Mouse (Mus musculus): Measurements from ENCODE around the gene Hormad2. TPM values are rescaled to one million over a fixed set of nuclear protein-coding genes. Genes with fewer than 3 reads are reported as not detected.

Hormad2 gene
- polyA plus RNA-seq, 1 experiment from 2014 or later: 0.51 TPM

DNA sequence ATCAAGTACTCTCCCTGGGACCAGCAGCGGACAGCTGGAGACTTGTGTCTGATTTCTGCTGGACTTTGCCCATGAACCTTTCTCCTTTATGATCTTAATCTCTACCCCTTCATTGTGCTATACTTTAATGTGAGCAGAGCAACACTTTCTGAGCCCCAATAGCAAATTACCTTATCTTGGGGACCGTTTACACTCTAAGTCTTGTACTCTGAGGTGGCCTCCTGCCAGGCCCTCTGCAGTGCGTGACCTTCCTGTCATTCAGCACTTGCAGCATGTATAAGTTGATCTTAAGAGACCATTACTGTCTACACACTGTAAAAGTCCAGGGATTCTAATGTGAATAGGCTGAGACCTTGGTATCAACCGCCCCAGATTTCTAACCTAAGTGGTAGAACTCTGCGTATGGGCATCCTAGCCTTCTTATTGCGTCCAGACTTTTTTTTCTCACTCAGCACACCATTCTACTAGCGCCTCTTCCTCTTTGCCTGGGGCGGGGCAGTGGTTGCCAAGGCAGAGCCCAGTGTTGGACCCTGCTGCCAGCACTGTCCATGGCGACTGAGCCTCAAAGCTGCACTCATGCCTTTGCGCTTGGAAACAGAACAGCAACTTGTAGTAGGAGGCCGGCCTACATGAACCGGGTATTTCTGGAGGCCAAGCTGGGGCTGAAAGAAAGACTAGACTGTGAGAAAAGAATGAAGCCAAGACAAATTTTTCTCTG, 11.7 kb upstream of the Hormad2 start:
- ATAC-seq (ENCODE audit: low FRiP score, low TSS enrichment): no peak
- no peak overlapping the region for H3K4me2 ChIP-seq (replicated peaks; ENCODE audit: low read depth, low read length)
- no peaks in the 10 kb centered on the region for H3K27me3 ChIP-seq (ENCODE audit: insufficient read depth, low read length)
- no peaks in the 10 kb centered on the region for H3K4me1 ChIP-seq (ENCODE audit: insufficient read depth, low read length)
- 85% methylated on average over 12 of the region's 12 CpGs for WGBS
- H3K4me3 ChIP-seq (ENCODE audit: low read length): no peak overlapping the region
- H3K9me3 ChIP-seq (ENCODE audit: low read length): no peaks in the 10 kb centered on the region
- H3K27ac ChIP-seq (ENCODE audit: low read length): no peak overlapping the region
- H3K36me3 ChIP-seq (ENCODE audit: insufficient read depth, low read length): no peaks in the 10 kb centered on the region
- H3K9ac ChIP-seq (replicated peaks; ENCODE audit: low read length): no peak overlapping the region

DNA sequence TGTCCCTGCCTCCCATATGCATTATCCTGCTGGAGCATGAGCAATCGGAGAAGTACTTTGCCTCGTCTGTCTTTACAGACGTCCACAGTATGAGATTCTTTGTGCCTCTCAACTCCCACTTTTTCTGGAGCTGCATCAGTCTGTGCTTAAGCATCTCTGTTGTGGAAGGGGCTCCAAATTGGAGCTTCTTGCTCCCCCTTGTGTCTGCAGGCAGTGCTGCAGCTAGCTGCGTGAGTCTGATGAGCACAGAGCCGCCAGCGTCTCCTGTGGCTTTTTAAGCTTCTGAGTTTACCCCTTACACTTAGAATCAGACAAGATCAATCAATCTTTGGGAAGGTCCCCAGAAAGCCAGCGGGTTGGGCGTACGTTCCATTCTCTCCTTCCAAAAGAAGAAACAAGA, 10.2 kb upstream of the Hormad2 start:
- H3K27ac ChIP-seq (ENCODE audit: low read length): no peak overlapping the region
- no peak overlapping the region for H3K4me3 ChIP-seq (ENCODE audit: low read length)
- no peaks in the 10 kb centered on the region for H3K4me1 ChIP-seq (ENCODE audit: insufficient read depth, low read length)
- WGBS: 26% methylated on average over 9 of the region's 9 CpGs
- no peaks in the 10 kb centered on the region for H3K27me3 ChIP-seq (ENCODE audit: insufficient read depth, low read length)
- ATAC-seq (ENCODE audit: low FRiP score, low TSS enrichment): no peak
- no peaks in the 10 kb centered on the region for H3K36me3 ChIP-seq (ENCODE audit: insufficient read depth, low read length)
- no peak overlapping the region for H3K4me2 ChIP-seq (replicated peaks; ENCODE audit: low read depth, low read length)
- H3K9me3 ChIP-seq (ENCODE audit: low read length): no peaks in the 10 kb centered on the region
- no peak overlapping the region for H3K9ac ChIP-seq (replicated peaks; ENCODE audit: low read length)

DNA sequence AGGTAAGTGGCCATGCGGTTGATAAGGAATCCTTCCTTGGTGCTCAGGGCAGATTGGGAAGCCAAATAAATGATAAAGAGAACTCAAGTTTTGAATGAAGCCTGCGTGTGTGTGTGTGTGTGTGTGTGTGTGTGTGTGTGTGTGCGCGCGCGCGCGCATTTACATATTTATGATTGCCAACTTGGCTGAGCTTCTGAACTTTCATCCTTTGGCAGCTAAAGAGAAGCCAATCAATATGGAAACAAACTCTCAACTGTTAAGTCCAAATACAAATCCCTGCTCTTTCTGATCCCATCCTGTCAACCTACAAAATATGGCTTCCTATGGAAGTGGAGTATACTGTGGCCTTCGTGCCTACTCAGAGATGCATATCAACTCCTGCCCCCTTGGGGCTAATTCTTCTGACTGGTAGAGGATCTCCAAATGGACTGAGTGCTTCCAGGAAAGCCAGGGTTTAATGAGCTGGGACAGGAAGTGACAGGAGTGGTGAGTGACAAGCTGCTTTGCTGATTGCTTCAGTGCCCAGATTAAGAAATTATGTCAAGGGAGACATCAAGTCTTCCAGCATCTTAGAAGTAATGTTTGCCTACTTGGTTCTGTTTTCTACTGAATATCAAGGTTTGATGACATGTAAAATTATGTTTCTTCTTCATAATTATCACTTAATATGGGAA, 5.4 kb upstream of the Hormad2 start:
- H3K27ac ChIP-seq (ENCODE audit: low read length): no peak overlapping the region
- no peak overlapping the region for H3K4me2 ChIP-seq (replicated peaks; ENCODE audit: low read depth, low read length)
- H3K4me3 ChIP-seq (ENCODE audit: low read length): no peak overlapping the region
- H3K9me3 ChIP-seq (ENCODE audit: low read length): no peaks in the 10 kb centered on the region
- H3K4me1 ChIP-seq (ENCODE audit: insufficient read depth, low read length): no peaks in the 10 kb centered on the region
- WGBS: 89% methylated on average over 9 of the region's 9 CpGs
- no peaks in the 10 kb centered on the region for H3K36me3 ChIP-seq (ENCODE audit: insufficient read depth, low read length)
- no peak overlapping the region for H3K9ac ChIP-seq (replicated peaks; ENCODE audit: low read length)
- ATAC-seq (ENCODE audit: low FRiP score, low TSS enrichment): no peak
- H3K27me3 ChIP-seq (ENCODE audit: insufficient read depth, low read length): no peaks in the 10 kb centered on the region

DNA sequence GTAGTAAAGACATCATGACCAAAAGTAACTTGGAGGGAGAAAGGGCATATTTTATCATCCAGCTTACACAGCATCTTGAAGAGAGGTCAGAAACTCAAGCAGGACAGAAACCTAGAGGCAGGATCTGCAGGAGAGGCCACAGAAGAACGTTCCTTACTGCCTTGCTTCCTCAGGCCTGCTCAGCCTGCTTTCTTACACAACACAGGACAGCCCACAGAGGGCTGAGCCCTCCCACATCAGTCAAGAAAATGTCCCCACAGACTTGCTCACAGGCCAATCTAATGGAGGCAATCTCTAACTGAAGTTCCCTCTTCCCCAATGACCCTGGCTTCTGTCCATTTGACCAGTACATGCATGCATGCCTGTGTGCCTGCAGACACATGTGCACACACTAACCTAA, 1.4 kb upstream of the Hormad2 start:
- H3K9ac ChIP-seq (replicated peaks; ENCODE audit: low read length): no peak overlapping the region
- no peaks in the 10 kb centered on the region for H3K36me3 ChIP-seq (ENCODE audit: insufficient read depth, low read length)
- H3K27me3 ChIP-seq (ENCODE audit: insufficient read depth, low read length): no peaks in the 10 kb centered on the region
- no peaks in the 10 kb centered on the region for H3K4me1 ChIP-seq (ENCODE audit: insufficient read depth, low read length)
- H3K27ac ChIP-seq (ENCODE audit: low read length): no peak overlapping the region
- 31% methylated on average over 1 of the region's 1 CpGs for WGBS
- no peaks in the 10 kb centered on the region for H3K9me3 ChIP-seq (ENCODE audit: low read length)
- no peak overlapping the region for H3K4me2 ChIP-seq (replicated peaks; ENCODE audit: low read depth, low read length)
- no peak overlapping the region for H3K4me3 ChIP-seq (ENCODE audit: low read length)
- ATAC-seq (ENCODE audit: low FRiP score, low TSS enrichment): no peak

DNA sequence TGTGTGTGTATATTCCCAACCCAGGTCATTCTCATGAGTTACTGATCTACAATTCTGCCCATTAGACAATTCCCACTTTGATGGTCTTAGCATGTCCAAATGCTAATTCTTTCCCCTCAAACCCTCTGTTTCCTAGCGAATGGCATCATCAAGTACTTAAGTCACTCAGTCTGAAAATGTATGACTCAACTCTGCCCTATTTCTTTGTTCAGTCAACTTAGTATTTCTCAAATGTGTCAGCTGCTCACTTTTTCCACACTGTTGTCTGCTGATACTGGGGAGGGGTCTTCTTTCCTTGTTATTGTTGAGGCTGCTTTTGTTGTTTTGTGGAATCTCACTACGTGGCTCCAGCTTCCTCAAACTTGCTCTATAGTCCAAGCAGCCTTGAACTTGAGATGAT, 2.7 kb downstream of the Hormad2 start:
- no peak for ATAC-seq (ENCODE audit: low FRiP score, low TSS enrichment)
- H3K27me3 ChIP-seq (ENCODE audit: insufficient read depth, low read length): no peaks in the 10 kb centered on the region
- 60% methylated on average over 2 of the region's 2 CpGs for WGBS

DNA sequence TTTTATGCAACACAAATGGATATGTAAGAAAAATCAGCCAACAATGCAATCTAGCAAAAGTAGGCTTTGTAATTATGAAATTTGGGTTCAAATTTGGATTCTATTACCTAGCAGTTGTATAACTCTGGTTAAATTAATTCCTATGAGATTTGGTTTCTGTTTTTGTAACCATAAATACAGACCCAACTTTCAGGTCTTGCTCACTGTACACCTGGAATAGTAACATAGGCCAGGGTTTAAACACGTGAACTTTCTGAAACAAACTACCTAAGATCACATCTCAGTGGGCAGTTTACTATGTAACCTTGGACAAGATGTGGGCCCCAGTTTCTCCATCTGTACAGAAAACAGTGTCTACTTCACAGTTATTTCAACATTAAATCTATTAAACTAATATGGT, 3.6 kb downstream of the Hormad2 start:
- WGBS: 80% methylated on average over 1 of the region's 1 CpGs
- no peaks in the 10 kb centered on the region for H3K9me3 ChIP-seq (ENCODE audit: low read length)
- no peak overlapping the region for H3K27ac ChIP-seq (ENCODE audit: low read length)
- H3K9ac ChIP-seq (replicated peaks; ENCODE audit: low read length): no peak overlapping the region
- no peak for ATAC-seq (ENCODE audit: low FRiP score, low TSS enrichment)
- H3K4me1 ChIP-seq (ENCODE audit: insufficient read depth, low read length): no peaks in the 10 kb centered on the region
- H3K4me3 ChIP-seq (ENCODE audit: low read length): no peak overlapping the region
- no peak overlapping the region for H3K4me2 ChIP-seq (replicated peaks; ENCODE audit: low read depth, low read length)
- no peaks in the 10 kb centered on the region for H3K36me3 ChIP-seq (ENCODE audit: insufficient read depth, low read length)
- H3K27me3 ChIP-seq (ENCODE audit: insufficient read depth, low read length): no peaks in the 10 kb centered on the region

More for the DNA sequence above, 2.7 kb downstream of the Hormad2 start:
- H3K9me3 ChIP-seq (ENCODE audit: low read length): no peaks in the 10 kb centered on the region
- H3K36me3 ChIP-seq (ENCODE audit: insufficient read depth, low read length): no peaks in the 10 kb centered on the region
- no peaks in the 10 kb centered on the region for H3K4me1 ChIP-seq (ENCODE audit: insufficient read depth, low read length)
- H3K4me2 ChIP-seq (replicated peaks; ENCODE audit: low read depth, low read length): no peak overlapping the region
- H3K27ac ChIP-seq (ENCODE audit: low read length): no peak overlapping the region
- no peak overlapping the region for H3K9ac ChIP-seq (replicated peaks; ENCODE audit: low read length)
- no peak overlapping the region for H3K4me3 ChIP-seq (ENCODE audit: low read length)

DNA sequence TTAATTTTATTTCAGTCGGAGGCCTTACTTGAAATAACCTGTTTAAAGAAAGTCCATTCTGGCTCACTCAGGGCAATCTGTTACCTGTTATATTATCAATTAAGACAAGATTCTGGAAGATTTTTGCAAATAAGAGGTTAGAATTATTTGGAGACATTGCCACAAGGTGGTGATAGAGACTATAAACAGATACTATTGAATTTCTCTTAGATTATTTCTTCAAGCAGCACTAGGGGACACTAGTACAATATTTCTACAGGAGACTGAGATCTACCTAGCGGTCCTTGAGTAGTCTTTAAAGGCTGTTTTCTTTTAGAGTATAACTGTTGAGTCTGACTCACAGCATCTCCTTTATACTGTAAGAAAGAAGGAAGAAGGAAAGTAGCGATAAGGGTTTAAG, 4.3 kb downstream of the Hormad2 start:
- no peak overlapping the region for H3K4me2 ChIP-seq (replicated peaks; ENCODE audit: low read depth, low read length)
- WGBS: 73% methylated on average over 3 of the region's 3 CpGs
- H3K27me3 ChIP-seq (ENCODE audit: insufficient read depth, low read length): no peaks in the 10 kb centered on the region
- no peak overlapping the region for H3K9ac ChIP-seq (replicated peaks; ENCODE audit: low read length)
- no peak overlapping the region for H3K27ac ChIP-seq (ENCODE audit: low read length)
- no peak for ATAC-seq (ENCODE audit: low FRiP score, low TSS enrichment)
- no peak overlapping the region for H3K4me3 ChIP-seq (ENCODE audit: low read length)
- no peaks in the 10 kb centered on the region for H3K9me3 ChIP-seq (ENCODE audit: low read length)
- no peaks in the 10 kb centered on the region for H3K36me3 ChIP-seq (ENCODE audit: insufficient read depth, low read length)
- no peaks in the 10 kb centered on the region for H3K4me1 ChIP-seq (ENCODE audit: insufficient read depth, low read length)

DNA sequence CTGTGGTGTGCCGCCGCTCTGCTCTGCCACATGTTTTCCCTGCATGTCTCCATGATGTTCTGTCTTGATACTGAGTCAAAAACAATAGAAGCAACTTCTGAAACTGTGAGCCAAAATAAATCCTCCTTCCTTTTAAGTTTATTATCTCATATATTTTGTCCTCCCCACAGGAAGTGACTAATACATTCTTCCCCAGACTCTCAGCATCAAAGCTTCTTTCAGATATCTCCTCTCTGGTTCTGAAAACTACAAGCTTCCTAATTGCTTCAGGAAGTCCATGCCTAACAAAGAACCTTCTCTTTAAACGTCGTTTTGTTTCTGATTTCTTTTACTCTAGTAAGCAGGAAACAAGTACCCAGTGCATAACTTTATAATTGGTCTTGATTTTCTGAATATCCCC, 6.4 kb downstream of the Hormad2 start:
- Histone ChIP-seq H3K9me3 (ENCODE audit: low read length) (no peaks in the 10 kb centered on the region), H3K4me1 (ENCODE audit: insufficient read depth, low read length) (no peaks in the 10 kb centered on the region), H3K4me3 (ENCODE audit: low read length) (no peak overlapping the region), H3K27ac (ENCODE audit: low read length) (no peak overlapping the region), H3K4me2 (replicated peaks; ENCODE audit: low read depth, low read length) (no peak overlapping the region), H3K9ac (replicated peaks; ENCODE audit: low read length) (no peak overlapping the region), H3K27me3 (ENCODE audit: insufficient read depth, low read length) (no peaks in the 10 kb centered on the region), H3K36me3 (ENCODE audit: insufficient read depth, low read length) (no peaks in the 10 kb centered on the region)
- ATAC-seq (ENCODE audit: low FRiP score, low TSS enrichment): no peak
- WGBS: 47% methylated on average over 4 of the region's 4 CpGs

DNA sequence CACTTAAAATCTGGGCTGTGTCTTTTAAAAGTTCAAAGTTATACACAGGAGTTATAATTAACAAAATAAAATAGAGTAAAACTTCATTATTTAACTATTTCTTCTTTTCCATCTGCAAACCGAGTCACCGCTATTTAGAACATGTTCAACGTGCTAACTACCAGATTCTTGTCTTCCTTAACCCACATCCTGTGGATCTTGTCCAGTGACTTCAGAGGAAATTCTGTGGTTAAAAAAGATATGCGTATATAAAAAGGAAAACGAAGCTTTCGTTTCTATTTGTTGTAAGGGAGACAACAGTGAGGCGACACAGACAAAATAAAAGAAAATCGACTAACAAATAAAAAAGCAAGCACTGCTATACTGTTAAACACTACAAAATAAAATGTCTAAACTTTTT, 17.1 kb downstream of the Hormad2 start:
- 84% methylated on average over 8 of the region's 8 CpGs for WGBS
- Histone ChIP-seq H3K4me2 (replicated peaks; ENCODE audit: low read depth, low read length) (no peak overlapping the region), H3K4me1 (ENCODE audit: insufficient read depth, low read length) (no peaks in the 10 kb centered on the region), H3K27ac (ENCODE audit: low read length) (no peak overlapping the region), H3K9ac (replicated peaks; ENCODE audit: low read length) (no peak overlapping the region), H3K27me3 (ENCODE audit: insufficient read depth, low read length) (no peaks in the 10 kb centered on the region), H3K9me3 (ENCODE audit: low read length) (no peaks in the 10 kb centered on the region), H3K36me3 (ENCODE audit: insufficient read depth, low read length) (no peaks in the 10 kb centered on the region), H3K4me3 (ENCODE audit: low read length) (no peak overlapping the region)
- no peak for ATAC-seq (ENCODE audit: low FRiP score, low TSS enrichment)

Data from kidney, embryonic 16.5 days (tissue).